Mouse (Mus musculus) limb, embryonic 10.5 days (tissue): ENCODE results near the gene Fam111a. TPM values are rescaled to one million over a fixed set of nuclear protein-coding genes. Genes with fewer than 3 reads are reported as not detected.

ENCODE experiments used
- DNase-seq: peaks from one replicate; pipeline ENCODE4 v3.0.0-alpha.2; 2017; ENCODE audit warnings: low spot score
- H3K27ac ChIP-seq: fragments of 300-500 bp; sonication (generic); 2 replicates; pipeline ENCODE4 v1.5.1; 2016; ENCODE audit warnings: mild to moderate bottlenecking
- H3K27me3 ChIP-seq: fragments of 300-500 bp; sonication (generic); 2 replicates; pipeline ENCODE4 v1.6.1; 2016; ENCODE audit warnings: low read depth, mild to moderate bottlenecking; ENCODE audit not compliant: poor library complexity, severe bottlenecking
- H3K36me3 ChIP-seq: fragments of 300-500 bp; sonication (generic); 2 replicates; pipeline ENCODE4 v1.6.1; 2016; ENCODE audit warnings: mild to moderate bottlenecking, moderate library complexity
- H3K4me1 ChIP-seq: fragments of 300-500 bp; sonication (generic); 2 replicates; pipeline ENCODE4 v1.6.1; 2016
- H3K4me3 ChIP-seq: fragments of 300-500 bp; sonication (generic); 2 replicates; pipeline ENCODE4 v1.5.1; 2016; ENCODE audit warnings: mild to moderate bottlenecking, moderate library complexity
- H3K9me3 ChIP-seq: fragments of 300-500 bp; sonication (generic); replicated peaks from 2 replicates; pipeline ENCODE4 v1.6.1; 2016; ENCODE audit warnings: mild to moderate bottlenecking
- WGBS: fragments of 180-500 bp; shearing (Covaris S2); methylation state at CpG from one replicate; pipeline ENCODE4 v1.1.7; 2016; 5-methylcytosine and 5-hydroxymethylcytosine counted together
- polyA plus RNA-seq: library from polyadenylated mRNA; unstranded; fragments of >200 nt; fragmentation: Nextera tagmentation; extraction: Ambion mirVana; gene quantifications from 2 replicates; pipeline ENCODE4 v1.2.1, GENCODE M21; 2016

Gene Fam111a
- polyA plus RNA-seq, 1 experiment from 2014 or later: 15.4 TPM

DNA sequence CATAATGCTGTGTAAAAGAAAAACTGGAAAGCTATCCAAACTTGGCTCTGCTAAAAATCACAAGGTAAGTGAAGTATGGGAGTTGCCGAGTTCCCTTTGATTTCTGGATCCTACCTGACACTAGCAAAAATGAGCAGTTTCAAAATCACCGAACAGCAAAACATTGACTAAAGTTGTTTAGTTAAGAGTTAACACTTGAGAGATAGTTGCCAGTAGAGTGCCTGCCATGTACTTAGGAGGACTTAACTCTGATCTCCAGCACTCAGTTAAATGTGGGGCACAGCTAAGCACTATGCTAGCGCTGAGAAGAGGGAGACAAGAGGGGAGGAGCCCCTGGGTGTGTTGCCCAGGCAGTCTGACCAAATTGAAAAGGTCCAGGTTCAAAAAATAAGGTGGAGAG, 53.1 kb downstream of the Fam111a start:
- Histone ChIP-seq H3K36me3 (no peaks in the 10 kb centered on the region), H3K4me3 (no peak overlapping the region), H3K9me3 (no peaks in the 10 kb centered on the region), H3K4me1 (peaks cover 10% of the 10 kb centered on the region), H3K27me3 (peaks cover 11% of the 10 kb centered on the region), H3K27ac (no peak overlapping the region)
- 77% methylated on average over 3 of the region's 3 CpGs for WGBS
- no peak for DNase-seq

GRCm38 (mm10) chr19:12599674-12600073, 54.1 kb downstream of the Fam111a start, which contains the start of gene Gm4952:
Gene Gm4952, plus strand, starts transcription at chr19:12599974.
- no peak within 1 kb of the TSS for H3K27ac ChIP-seq
- DNase-seq: no peak
- H3K9me3 ChIP-seq: no peaks in the 10 kb centered on the region
- no peak within 1 kb of the TSS for H3K4me3 ChIP-seq
- H3K36me3 ChIP-seq: no peaks in the 10 kb centered on the region
- peaks cover 11% of the 10 kb centered on the region for H3K27me3 ChIP-seq
- peaks cover 10% of the 10 kb centered on the region for H3K4me1 ChIP-seq
- 67% methylated on average over 1 of the region's 1 CpGs for WGBS

DNA sequence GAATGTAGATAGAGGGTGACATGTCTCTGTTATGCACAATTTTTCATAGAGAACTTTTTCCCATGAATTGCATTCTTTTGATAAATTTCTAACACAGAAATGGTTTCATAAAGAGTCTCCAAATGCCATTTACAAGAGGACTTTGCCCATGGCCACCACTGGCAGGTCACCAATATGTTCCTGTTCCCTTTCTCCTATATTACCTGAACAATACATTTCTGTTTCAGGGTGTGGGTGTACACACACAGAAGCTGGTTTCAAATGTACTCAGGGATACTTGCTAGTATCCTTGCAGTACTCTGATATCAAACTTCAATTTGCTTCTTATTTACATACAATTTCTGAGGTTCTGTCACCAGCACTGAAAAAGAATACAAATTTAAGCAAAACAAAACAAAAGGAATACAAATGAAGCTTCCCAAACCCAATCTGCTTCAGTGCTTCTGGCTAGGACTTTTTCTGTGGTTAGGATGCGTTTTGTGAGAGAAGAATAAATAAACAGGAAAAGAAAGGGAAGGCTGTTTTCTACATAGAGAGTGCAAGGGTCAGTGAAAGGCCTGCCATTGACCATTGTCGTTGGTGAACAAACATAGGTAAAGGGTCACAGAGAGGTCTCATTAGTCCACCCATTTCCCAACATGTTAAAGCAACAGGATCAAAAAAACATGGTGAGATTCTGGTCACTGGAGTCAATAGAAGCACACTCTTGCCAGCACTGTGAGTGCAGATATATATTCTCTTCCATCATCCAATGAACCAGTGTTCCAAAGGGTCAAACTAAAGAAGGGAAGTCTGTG, 55.3 kb downstream of the Fam111a start:
- 50% methylated on average over 2 of the region's 2 CpGs for WGBS
- Histone ChIP-seq H3K4me1 (peaks cover 10% of the 10 kb centered on the region), H3K9me3 (no peaks in the 10 kb centered on the region), H3K27ac (no peak overlapping the region), H3K27me3 (peaks cover 11% of the 10 kb centered on the region), H3K4me3 (no peak overlapping the region), H3K36me3 (no peaks in the 10 kb centered on the region)
- DNase-seq: no peak

- Histone ChIP-seq H3K27me3 (no peaks in the 10 kb centered on the region), H3K4me1 (no peaks in the 10 kb centered on the region), H3K9me3 (no peaks in the 10 kb centered on the region), H3K4me3 (no peak overlapping the region), H3K27ac (no peak overlapping the region), H3K36me3 (no peaks in the 10 kb centered on the region)
- no peak for DNase-seq
Observed at GRCm38 (mm10) chr19:12608336-12608735, 62.8 kb downstream of the Fam111a start.

- WGBS: 79% methylated on average over 1 of the region's 1 CpGs
- H3K27ac ChIP-seq: no peak overlapping the region
Observed at GRCm38 (mm10) chr19:12613646-12614045, 68.1 kb downstream of the Fam111a start.

GRCm38 (mm10) chr19:12633176-12633575, 87.6 kb downstream of the Fam111a start, which contains the start of gene Glyat:
Gene Glyat, plus strand, starts transcription at chr19:12633308.
- no peak within 1 kb of the TSS for H3K4me3 ChIP-seq
- H3K9me3 ChIP-seq: no peaks in the 10 kb centered on the region
- no peaks in the 10 kb centered on the region for H3K27me3 ChIP-seq
- H3K27ac ChIP-seq: no peak within 1 kb of the TSS
- WGBS: 90% methylated on average over 4 of the region's 4 CpGs
- no peaks in the 10 kb centered on the region for H3K4me1 ChIP-seq
- no peak for DNase-seq
- H3K36me3 ChIP-seq: no peaks in the 10 kb centered on the region

More at GRCm38 (mm10) chr19:12613646-12614045, 68.1 kb downstream of the Fam111a start:
- Histone ChIP-seq H3K4me1 (no peaks in the 10 kb centered on the region), H3K27me3 (no peaks in the 10 kb centered on the region), H3K4me3 (no peak overlapping the region), H3K9me3 (no peaks in the 10 kb centered on the region), H3K36me3 (no peaks in the 10 kb centered on the region)
- no peak for DNase-seq

DNA sequence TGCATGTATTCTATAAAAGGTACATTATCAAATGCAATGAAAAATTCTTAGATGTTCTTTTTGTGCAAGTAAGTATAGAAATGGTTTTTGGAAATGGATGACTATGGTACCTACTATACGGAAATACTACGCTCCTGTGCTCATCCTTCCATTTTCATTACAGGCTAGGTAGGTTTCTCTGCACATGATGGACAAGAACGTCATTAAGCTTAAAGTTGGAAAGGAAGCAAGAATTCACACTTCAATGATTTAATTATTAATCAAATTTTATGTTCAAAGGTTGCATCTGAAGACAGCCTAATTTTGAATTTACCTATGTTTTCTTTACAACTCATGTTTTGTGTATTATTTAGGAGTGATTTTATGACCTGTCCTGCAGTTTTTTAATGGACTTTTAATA, 88.7 kb downstream of the Fam111a start:
- H3K9me3 ChIP-seq: no peaks in the 10 kb centered on the region
- H3K4me3 ChIP-seq: no peak overlapping the region
- H3K36me3 ChIP-seq: no peaks in the 10 kb centered on the region
- DNase-seq: no peak
- no peaks in the 10 kb centered on the region for H3K4me1 ChIP-seq
- no peaks in the 10 kb centered on the region for H3K27me3 ChIP-seq
- 98% methylated on average over 3 of the region's 3 CpGs for WGBS
- H3K27ac ChIP-seq: no peak overlapping the region

DNA sequence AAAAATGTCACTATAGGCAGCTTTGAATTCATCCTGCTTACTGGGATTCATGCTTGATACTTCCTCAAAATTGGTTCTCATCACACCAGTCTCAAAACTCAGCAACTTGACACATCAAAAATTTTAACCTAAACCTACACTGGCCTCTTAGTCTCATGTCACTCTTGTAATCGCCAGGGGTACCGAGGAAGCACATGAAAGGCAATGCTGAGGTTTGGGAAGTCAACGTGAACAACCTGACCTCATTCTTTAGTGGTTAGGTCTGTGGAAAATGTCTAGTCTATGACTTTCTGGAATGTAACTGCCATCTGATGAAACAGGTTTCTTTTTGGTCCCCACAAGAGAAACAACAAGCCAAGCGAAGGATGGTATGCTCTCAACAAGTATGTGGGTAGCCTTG, 89.4 kb downstream of the Fam111a start:
- H3K4me1 ChIP-seq: no peaks in the 10 kb centered on the region
- WGBS: 84% methylated on average over 4 of the region's 4 CpGs
- no peak for DNase-seq
- H3K9me3 ChIP-seq: no peaks in the 10 kb centered on the region
- no peaks in the 10 kb centered on the region for H3K36me3 ChIP-seq
- no peak overlapping the region for H3K27ac ChIP-seq
- no peak overlapping the region for H3K4me3 ChIP-seq
- no peaks in the 10 kb centered on the region for H3K27me3 ChIP-seq

DNA sequence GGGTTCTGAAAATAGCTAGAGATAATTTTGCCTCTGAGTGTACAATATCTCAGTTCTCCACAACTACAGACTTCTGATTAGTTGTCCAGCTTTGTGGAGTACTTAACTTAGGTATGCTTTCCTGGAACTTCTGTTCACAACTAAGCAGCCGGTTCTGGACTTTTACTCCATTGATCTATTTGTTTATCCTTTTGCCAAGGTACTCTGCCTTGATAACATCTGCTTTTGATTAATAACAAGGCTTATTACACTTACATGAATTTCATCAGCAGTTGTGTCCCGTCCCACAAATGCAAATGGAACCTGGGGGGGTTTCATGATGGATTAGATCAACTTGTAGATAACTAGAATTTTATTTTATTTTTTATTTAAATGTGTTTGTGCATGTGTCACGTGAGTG, 91.3 kb downstream of the Fam111a start:
- no peak overlapping the region for H3K4me3 ChIP-seq
- H3K27me3 ChIP-seq: no peaks in the 10 kb centered on the region
- H3K36me3 ChIP-seq: no peaks in the 10 kb centered on the region
- no peaks in the 10 kb centered on the region for H3K9me3 ChIP-seq
- no peak for DNase-seq
- no peaks in the 10 kb centered on the region for H3K4me1 ChIP-seq
- H3K27ac ChIP-seq: no peak overlapping the region
- WGBS: 81% methylated on average over 3 of the region's 3 CpGs

- H3K27ac ChIP-seq: no peak overlapping the region
- WGBS: 88% methylated on average over 1 of the region's 1 CpGs
Observed at GRCm38 (mm10) chr19:12638049-12638448, 92.5 kb downstream of the Fam111a start.

More at GRCm38 (mm10) chr19:12638049-12638448, 92.5 kb downstream of the Fam111a start:
- no peak overlapping the region for H3K4me3 ChIP-seq
- no peaks in the 10 kb centered on the region for H3K27me3 ChIP-seq
- no peaks in the 10 kb centered on the region for H3K4me1 ChIP-seq
- no peaks in the 10 kb centered on the region for H3K9me3 ChIP-seq
- H3K36me3 ChIP-seq: no peaks in the 10 kb centered on the region
- DNase-seq: no peak

Other genes with a start within 250 kb of the Fam111a start
- gene Olfr1436, start 246.6 kb upstream of the Fam111a start, polyA plus RNA-seq: not detected in 2 replicates
- gene Olfr1437, start 220.6 kb upstream of the Fam111a start, polyA plus RNA-seq: not detected in 2 replicates
- not detected in 2 replicates for gene Olfr1438-ps1, start 209.8 kb upstream of the Fam111a start, polyA plus RNA-seq
- not detected in 2 replicates for gene Olfr1440, start 158.5 kb upstream of the Fam111a start, polyA plus RNA-seq
- not detected in 2 replicates for gene Olfr1441, start 128.3 kb upstream of the Fam111a start, polyA plus RNA-seq
- gene Pfpl, start 117.8 kb upstream of the Fam111a start, polyA plus RNA-seq: not detected in 2 replicates
- gene Mpeg1, start 85.0 kb upstream of the Fam111a start, polyA plus RNA-seq: 0.05 and 0.08 TPM in 2 replicates
- gene Dtx4, start 44.3 kb upstream of the Fam111a start, polyA plus RNA-seq: 1.8 and 2.3 TPM in 2 replicates
- gene Gm4952, start 54.2 kb downstream of the Fam111a start, polyA plus RNA-seq: not detected in 2 replicates
- gene Glyat, start 87.6 kb downstream of the Fam111a start, polyA plus RNA-seq: not detected in 2 replicates
- gene Olfr1442, start 124.7 kb downstream of the Fam111a start, polyA plus RNA-seq: not detected in 2 replicates
- gene Olfr1443, start 132.4 kb downstream of the Fam111a start, polyA plus RNA-seq: not detected in 2 replicates
- gene Keg1, start 150.0 kb downstream of the Fam111a start, polyA plus RNA-seq: not detected in 2 replicates
- gene Cntf, start 219.9 kb downstream of the Fam111a start, polyA plus RNA-seq: 1.8 and 2.2 TPM in 2 replicates